Mouse (Mus musculus) liver, postnatal 0 days (tissue): Measurements from ENCODE around the gene Nop2.

ENCODE experiments used
- CTCF ChIP-seq: sonication (generic); IDR thresholded peaks from 2 replicates; pipeline ENCODE4 v1.5.1; 2016; ENCODE audit warnings: antibody characterized with exemption, low read depth
- EP300 ChIP-seq: IDR thresholded peaks from 2 replicates; pipeline ENCODE4 v1.6.1; 2016; ENCODE audit warnings: antibody characterized with exemption, low read depth, mild to moderate bottlenecking

DNA sequence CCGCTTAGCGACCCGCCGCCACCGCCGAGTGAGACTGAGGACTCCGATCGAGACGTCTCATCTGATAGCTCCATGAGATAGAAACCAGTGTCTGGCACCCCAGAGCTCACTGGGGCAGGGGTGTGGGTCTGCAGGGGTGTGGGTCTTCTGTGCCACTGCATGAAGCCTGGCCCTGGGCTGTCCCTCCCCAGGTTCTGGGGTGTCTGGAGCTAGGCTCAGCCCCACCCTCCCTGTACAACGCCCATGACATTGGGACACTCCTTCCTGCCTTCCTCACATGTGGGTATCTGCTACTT is 28.8 kb downstream of the Nop2 start:
- TF ChIP-seq CTCF, result no peak
- no peak for TF ChIP-seq EP300
